ENCODE assay signal across 25 mouse cellular contexts in genomic region chr11:54160435-54160834, GRCm38 (mm10).
DNase-seq lines count a peak whose midpoint lies in the region; ATAC-seq lines count a peak whose summit lies in the region.
"Had no signal": no experiment of that assay in that cellular context is flagged by ENCODE, and none has a peak within 500 bp of the region (broad histone marks: within the 10 kb centered on the region; RNA-seq: fewer than 3 reads in every experiment).

No protein-coding gene starts in this region.

- DNase-seq in forebrain, embryonic 11.5 days (ENCODE audit: low spot score), result peak; percentile 7
- DNase-seq in kidney, adult 11 months, result peak; percentile 23
- DNase-seq in kidney, postnatal 10 days, result no peak
- DNase-seq in kidney, adult 9 months, result peak; percentile 17
- no peak for DNase-seq in kidney, adult 18-20 months
- peak; percentile 18 for DNase-seq in naive thymus-derived CD4-positive, alpha-beta T cell, adult 2 months (ENCODE audit: low read depth)
- DNase-seq: adrenal gland, adult 8-10 months; adrenal gland, postnatal 14 days; adrenal gland, postnatal 36 days; B cell, adult 2 months; cerebellum, adult 11-12 months; cerebellum, adult 2 months; cerebellum, adult 9-10 months; cerebellum, postnatal 10 days; cerebellum, postnatal 25 days had no signal

- no peaks in the 10 kb centered on the region for H3K36me3 ChIP-seq in forebrain, embryonic 11.5 days (ENCODE audit: control insufficient read depth, insufficient read depth, low read length)
- H3K36me3 ChIP-seq in forebrain, embryonic 13.5 days (ENCODE audit: poor library complexity, severe bottlenecking), result no peaks in the 10 kb centered on the region
- H3K36me3 ChIP-seq: embryonic facial prominence, embryonic 10.5 days; embryonic facial prominence, embryonic 12.5 days; forebrain, embryonic 12.5 days; forebrain, embryonic 15.5 days; G1E had no signal

- no peaks in the 10 kb centered on the region for H3K4me1 ChIP-seq in forebrain, embryonic 11.5 days (replicated peaks; ENCODE audit: control insufficient read depth, insufficient read depth, low read length)
- no peaks in the 10 kb centered on the region for H3K4me1 ChIP-seq in forebrain, embryonic 13.5 days
- H3K4me1 ChIP-seq: forebrain, embryonic 12.5 days; forebrain, embryonic 15.5 days had no signal

- no peak for ATAC-seq in forebrain, embryonic 11.5 days (replicated peaks; ENCODE audit: low FRiP score)
- no peak for ATAC-seq in forebrain, embryonic 13.5 days
- ATAC-seq: activated CD4-positive, CD25-positive, alpha-beta regulatory T cell, adult 4 months; CD4-positive, CD25-positive, alpha-beta regulatory T cell, adult 4 months; forebrain, embryonic 15.5 days; Patski had no signal

- no peak overlapping the region for H3K4me3 ChIP-seq in forebrain, embryonic 11.5 days (ENCODE audit: low read depth, low read length)
- H3K4me3 ChIP-seq in forebrain, embryonic 13.5 days, result no peak overlapping the region
- H3K4me3 ChIP-seq: embryonic facial prominence, embryonic 10.5 days; embryonic facial prominence, embryonic 12.5 days; forebrain, embryonic 12.5 days; forebrain, embryonic 15.5 days had no signal

- no peaks in the 10 kb centered on the region for H3K9me3 ChIP-seq in forebrain, embryonic 11.5 days (ENCODE audit: control insufficient read depth, low read length)
- H3K9me3 ChIP-seq in forebrain, embryonic 13.5 days (replicated peaks), result no peaks in the 10 kb centered on the region
- H3K9me3 ChIP-seq: embryonic facial prominence, embryonic 10.5 days; embryonic facial prominence, embryonic 12.5 days; forebrain, embryonic 12.5 days; forebrain, embryonic 15.5 days; G1E had no signal

- H3K27ac ChIP-seq in forebrain, embryonic 11.5 days (ENCODE audit: low read depth, low read length), result no peak overlapping the region
- no peak overlapping the region for H3K27ac ChIP-seq in forebrain, embryonic 13.5 days
- H3K27ac ChIP-seq: embryonic facial prominence, embryonic 10.5 days; embryonic facial prominence, embryonic 12.5 days; forebrain, embryonic 12.5 days; forebrain, embryonic 15.5 days had no signal

- no peak overlapping the region for H3K9ac ChIP-seq in forebrain, embryonic 11.5 days (ENCODE audit: low read length)
- no peak overlapping the region for H3K9ac ChIP-seq in forebrain, embryonic 13.5 days
- H3K9ac ChIP-seq: embryonic facial prominence, embryonic 12.5 days; forebrain, embryonic 12.5 days; forebrain, embryonic 15.5 days had no signal

- no peak overlapping the region for H3K4me2 ChIP-seq in forebrain, embryonic 11.5 days (ENCODE audit: low read depth, low read length, severe bottlenecking)
- no peak overlapping the region for H3K4me2 ChIP-seq in forebrain, embryonic 13.5 days
- H3K4me2 ChIP-seq: embryonic facial prominence, embryonic 12.5 days; forebrain, embryonic 12.5 days; forebrain, embryonic 15.5 days had no signal

- no peaks in the 10 kb centered on the region for H3K27me3 ChIP-seq in forebrain, embryonic 11.5 days (ENCODE audit: control insufficient read depth, insufficient read depth, low read length)
- H3K27me3 ChIP-seq in forebrain, embryonic 13.5 days, result no peaks in the 10 kb centered on the region
- H3K27me3 ChIP-seq: CH12.LX; embryonic facial prominence, embryonic 12.5 days; forebrain, embryonic 12.5 days; forebrain, embryonic 15.5 days; Patski had no signal

- 73% methylated on average over 5 of the region's 5 CpGs for WGBS in forebrain, embryonic 11.5 days
- WGBS in forebrain, embryonic 13.5 days, result 79% methylated on average over 5 of the region's 5 CpGs

Comparison
In these comparisons a context has a peak if more than half of its experiments do, and no peak if none do; other contexts are left out.
1. DNase-seq: peak in forebrain, embryonic 11.5 days (single experiment), kidney, adult 11 months (single experiment), kidney, adult 9 months (single experiment) and naive thymus-derived CD4-positive, alpha-beta T cell, adult 2 months (single experiment); none in kidney, postnatal 10 days (single experiment) and kidney, adult 18-20 months (single experiment).